Mouse (Mus musculus): Measurements from ENCODE around the gene Fth1. TPM values are rescaled to one million over a fixed set of nuclear protein-coding genes. Genes with fewer than 3 reads are reported as not detected.

The Fth1 gene
- total RNA-seq, 2 experiments from 2014 or later = 2,362 to 2,428 TPM

DNA sequence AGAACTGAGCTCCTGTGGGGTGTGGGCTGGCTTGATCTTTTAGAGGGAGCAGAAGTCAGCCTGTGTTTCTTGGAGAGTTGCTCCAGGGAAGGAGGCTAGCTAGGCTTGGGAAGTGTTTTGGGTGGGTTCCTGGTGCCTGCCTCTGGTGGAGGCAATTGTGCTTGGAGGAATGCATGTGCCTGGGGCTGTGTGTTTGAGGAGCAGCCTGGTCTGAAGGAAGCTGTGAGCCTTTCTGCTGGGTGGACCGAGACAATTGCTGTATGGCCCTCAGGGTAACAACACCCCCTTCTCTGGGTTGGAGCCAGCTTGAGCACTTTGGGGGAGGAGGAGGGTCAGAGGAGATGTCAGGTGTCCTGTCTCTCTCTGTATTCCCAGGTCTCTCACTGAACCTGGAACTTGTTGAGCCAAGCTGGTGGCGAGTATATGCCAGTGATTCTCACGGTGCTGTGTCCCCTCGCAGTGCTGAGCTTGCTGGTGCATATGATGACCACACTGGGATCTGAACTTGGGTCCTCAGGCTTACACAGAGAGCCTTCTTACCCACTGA is 38.9 kb downstream of the Fth1 start:
- DNase-seq (ENCODE audit: low spot score in 2 of 2) = no peak

- DNase-seq (ENCODE audit: low spot score in 2 of 2) = no peak
These were observed 41.6 kb downstream of the Fth1 start for GRCm38 (mm10) chr19:10021981-10022380.

GRCm38 (mm10) chr19:10022414-10023303 is 42.3 kb downstream of the Fth1 start:
- DNase-seq (ENCODE audit: low spot score in 2 of 2) = peak; percentile 49

GRCm38 (mm10) chr19:10023304-10023758 is 42.9 kb downstream of the Fth1 start:
- DNase-seq (ENCODE audit: low spot score in 2 of 2) = no peak

GRCm38 (mm10) chr19:10025169-10025875 is 44.9 kb downstream of the Fth1 start:
- DNase-seq (ENCODE audit: low spot score in 2 of 2) = no peak

- no peak for DNase-seq (ENCODE audit: low spot score in 2 of 2)
These were observed 49.3 kb downstream of the Fth1 start for GRCm38 (mm10) chr19:10029746-10030145.

- peak; percentile 58 to 65 for DNase-seq (ENCODE audit: low spot score in 2 of 2)
These were observed 53.0 kb downstream of the Fth1 start for GRCm38 (mm10) chr19:10033211-10033973.

DNA sequence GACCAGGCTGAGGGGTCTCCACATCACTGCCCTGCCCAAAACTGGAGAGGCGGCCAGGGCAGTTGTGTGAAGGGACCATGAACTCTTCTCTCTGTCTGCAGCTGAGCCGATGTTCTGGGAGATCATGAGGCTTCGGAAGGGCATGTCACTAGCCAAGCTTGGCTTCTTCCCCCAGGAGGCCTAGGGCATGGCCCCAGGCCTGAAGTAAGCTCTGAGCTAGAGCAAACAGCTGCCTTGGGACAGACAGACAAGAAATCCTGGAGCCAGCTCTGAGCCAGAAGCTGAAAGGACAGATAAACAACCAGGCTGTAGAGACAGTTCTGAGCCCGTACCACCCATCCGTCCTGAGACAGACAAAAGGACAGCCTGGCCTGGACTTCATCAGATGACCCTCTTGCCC is 54.0 kb downstream of the Fth1 start:
- DNase-seq (ENCODE audit: low spot score in 2 of 2) = no peak

Other genes starting within 250 kb of the Fth1 start
- not detected for gene Scgb2a2, start 133.0 kb upstream of the Fth1 start, total RNA-seq (2021)
- 10 to 100 TPM; 31.2 to 37.3 TPM for gene Incenp, start 81.0 kb upstream of the Fth1 start, total RNA-seq (2021)
- gene Best1, start 21.0 kb downstream of the Fth1 start, total RNA-seq (2021) = 1 to 10 TPM; 1.0 to 1.1 TPM
- 10 to 100 TPM in 1 of 2 experiments, 1 to 10 TPM in 1; 9.6 to 10.2 TPM for gene Rab3il1, start 21.1 kb downstream of the Fth1 start, total RNA-seq (2021)
- gene Fads3, start 61.0 kb downstream of the Fth1 start, total RNA-seq (2021) = 10 to 100 TPM; 32.2 to 32.6 TPM
- 100 to 1,000 TPM; 112 to 119 TPM for gene Fads2, start 121.1 kb downstream of the Fth1 start, total RNA-seq (2021)
- gene Fads1, start 202.3 kb downstream of the Fth1 start, total RNA-seq (2021) = 100 to 1,000 TPM; 171 to 184 TPM
- 10 to 100 TPM; 68.6 to 71.2 TPM for gene Tmem258, start 223.4 kb downstream of the Fth1 start, total RNA-seq (2021)
- gene Fen1, start 223.6 kb downstream of the Fth1 start, total RNA-seq (2021) = 10 to 100 TPM; 12.1 to 14.1 TPM

All from left cerebral cortex, adult 18-20 months (tissue).